Mouse (Mus musculus): ENCODE measurements at regions not wholly inside any gene's neighbourhood (a gene's known extent, or its start where the extent isn't known, plus 50 kb on each side); places are given as distances from the start of the nearest gene placed in this dataset.

DNA sequence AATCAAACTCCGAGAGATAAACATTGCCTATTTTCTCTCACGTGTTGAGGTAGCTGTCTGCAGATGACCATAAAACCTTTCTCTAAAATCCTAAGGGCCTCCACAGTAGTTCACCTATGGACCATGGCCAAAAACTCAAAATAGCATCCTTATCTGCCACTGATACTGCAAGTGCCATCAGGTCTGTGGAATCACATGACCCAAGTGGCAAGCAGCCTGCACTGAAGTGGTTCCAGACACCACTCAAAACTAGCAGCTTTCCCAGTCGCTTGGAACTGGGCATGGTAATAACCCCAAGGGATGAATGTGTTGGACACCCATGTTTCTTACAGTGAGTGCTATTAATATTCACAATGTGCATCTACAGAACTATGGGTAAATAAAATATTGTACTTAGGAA, 182.0 kb downstream of the Tm2d1 start:
- Histone ChIP-seq H3K4me3 (ENCODE audit: extremely low read depth, insufficient read depth, insufficient read length) (no peak overlapping the region), H3K36me3 (ENCODE audit: control insufficient read depth, insufficient read depth, low read length) (no peaks in the 10 kb centered on the region), H3K27ac (ENCODE audit: insufficient read depth, low read length) (no peak overlapping the region), H3K27me3 (ENCODE audit: control insufficient read depth, insufficient read depth, low read length) (no peaks in the 10 kb centered on the region), H3K4me1 (ENCODE audit: control insufficient read depth, insufficient read depth, insufficient read length) (peaks cover 4% of the 10 kb centered on the region; the same call in 1 of the 2 replicates)
- TF ChIP-seq POLR2A (IDR thresholded peaks at IDR 0.05; ENCODE audit: low read depth, low read length) (no peak), CTCF (IDR thresholded peaks at IDR 0.05; ENCODE audit: extremely low read depth, insufficient read depth, insufficient read length, insufficient replicate concordance) (no peak)
- 86% methylated on average over 3 of the region's 3 CpGs for WGBS
- no peak for DNase-seq (ENCODE audit: low read depth in 1 of 2, low spot score in 2 of 2)

DNA sequence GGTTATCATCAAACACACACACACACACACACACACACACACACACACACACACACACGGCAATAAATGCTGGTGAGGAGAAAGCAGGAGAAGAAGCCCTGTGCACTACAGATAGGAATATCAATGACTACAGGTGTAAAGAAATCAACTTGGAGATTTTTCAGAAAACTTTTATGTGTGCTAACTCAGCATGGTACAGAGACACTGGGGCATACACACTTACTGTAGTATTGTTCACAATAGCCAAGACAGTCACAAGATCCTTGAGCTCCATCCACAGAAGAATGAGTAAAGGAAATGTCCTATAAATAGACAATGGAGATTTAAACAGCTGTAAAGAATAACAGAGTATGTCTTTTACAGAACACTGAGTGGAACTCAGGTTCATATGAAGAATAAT, 182.4 kb downstream of the Tm2d1 start:
- WGBS = 67% methylated on average over 1 of the region's 1 CpGs
- DNase-seq (ENCODE audit: low read depth in 1 of 2, low spot score in 2 of 2) = no peak
- peaks cover 4% of the 10 kb centered on the region; the same call in 1 of the 2 replicates for H3K4me1 ChIP-seq (ENCODE audit: control insufficient read depth, insufficient read depth, insufficient read length)
- H3K27ac ChIP-seq (ENCODE audit: insufficient read depth, low read length) = no peak overlapping the region
- H3K4me3 ChIP-seq (ENCODE audit: extremely low read depth, insufficient read depth, insufficient read length) = no peak overlapping the region
- no peaks in the 10 kb centered on the region for H3K36me3 ChIP-seq (ENCODE audit: control insufficient read depth, insufficient read depth, low read length)
- H3K27me3 ChIP-seq (ENCODE audit: control insufficient read depth, insufficient read depth, low read length) = no peaks in the 10 kb centered on the region
- TF ChIP-seq POLR2A (IDR thresholded peaks at IDR 0.05; ENCODE audit: low read depth, low read length) = no peak
- no peak for TF ChIP-seq CTCF (IDR thresholded peaks at IDR 0.05; ENCODE audit: extremely low read depth, insufficient read depth, insufficient read length, insufficient replicate concordance)

DNA sequence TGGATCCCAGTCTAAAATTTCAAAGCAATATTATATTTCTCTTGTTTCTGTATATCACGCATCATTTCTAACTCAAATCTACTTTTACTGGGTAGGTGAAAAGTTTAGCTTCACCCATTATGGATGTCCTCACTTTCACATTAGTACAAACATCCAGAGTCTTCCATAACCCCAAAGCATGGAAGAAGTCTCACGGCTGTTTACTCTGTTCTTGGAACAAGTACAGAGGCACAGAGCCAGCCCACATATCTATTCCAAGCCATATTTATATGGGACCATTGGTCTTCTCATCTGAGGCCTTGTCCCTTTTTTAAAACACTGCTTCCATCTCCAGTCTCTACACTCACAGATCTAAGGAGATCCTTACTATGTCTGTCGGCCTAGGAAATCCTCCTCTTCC, 192.8 kb downstream of the Tm2d1 start:
- no peak for TF ChIP-seq CTCF (IDR thresholded peaks at IDR 0.05; ENCODE audit: extremely low read depth, insufficient read depth, insufficient read length, insufficient replicate concordance)
- TF ChIP-seq POLR2A (IDR thresholded peaks at IDR 0.05; ENCODE audit: low read depth, low read length) = no peak
- Histone ChIP-seq H3K27me3 (ENCODE audit: control insufficient read depth, insufficient read depth, low read length) (no peaks in the 10 kb centered on the region), H3K36me3 (ENCODE audit: control insufficient read depth, insufficient read depth, low read length) (no peaks in the 10 kb centered on the region), H3K27ac (ENCODE audit: insufficient read depth, low read length) (no peak overlapping the region), H3K4me3 (ENCODE audit: extremely low read depth, insufficient read depth, insufficient read length) (no peak overlapping the region), H3K4me1 (ENCODE audit: control insufficient read depth, insufficient read depth, insufficient read length) (no peaks in the 10 kb centered on the region)
- DNase-seq (ENCODE audit: low read depth in 1 of 2, low spot score in 2 of 2) = no peak
- 87% methylated on average over 3 of the region's 3 CpGs for WGBS

DNA sequence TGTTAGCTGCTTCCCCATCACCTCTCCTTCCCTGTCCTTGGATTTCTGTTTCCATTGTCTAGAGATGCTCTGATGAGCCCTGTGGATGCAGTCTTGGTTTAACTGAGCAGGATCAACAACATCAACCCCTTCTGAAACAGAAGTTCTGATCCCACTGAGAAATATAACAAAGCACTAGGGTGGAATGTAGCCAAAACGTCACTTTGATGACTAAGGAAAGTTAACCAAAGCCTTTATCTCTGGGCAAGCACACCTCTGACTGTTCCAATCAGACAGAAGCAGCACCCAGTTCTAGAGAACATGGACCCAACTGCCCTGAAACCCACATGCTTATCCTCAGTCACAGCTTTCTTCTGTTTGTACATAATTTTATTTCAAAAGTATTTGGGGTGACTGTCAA, 193.2 kb downstream of the Tm2d1 start:
- Histone ChIP-seq H3K27ac (ENCODE audit: insufficient read depth, low read length) (no peak overlapping the region), H3K4me3 (ENCODE audit: extremely low read depth, insufficient read depth, insufficient read length) (no peak overlapping the region), H3K27me3 (ENCODE audit: control insufficient read depth, insufficient read depth, low read length) (no peaks in the 10 kb centered on the region), H3K4me1 (ENCODE audit: control insufficient read depth, insufficient read depth, insufficient read length) (no peaks in the 10 kb centered on the region), H3K36me3 (ENCODE audit: control insufficient read depth, insufficient read depth, low read length) (no peaks in the 10 kb centered on the region)
- DNase-seq (ENCODE audit: low read depth in 1 of 2, low spot score in 2 of 2) = no peak
- TF ChIP-seq CTCF (IDR thresholded peaks at IDR 0.05; ENCODE audit: extremely low read depth, insufficient read depth, insufficient read length, insufficient replicate concordance) (no peak), POLR2A (IDR thresholded peaks at IDR 0.05; ENCODE audit: low read depth, low read length) (no peak)
- 53% methylated on average over 1 of the region's 1 CpGs for WGBS

DNA sequence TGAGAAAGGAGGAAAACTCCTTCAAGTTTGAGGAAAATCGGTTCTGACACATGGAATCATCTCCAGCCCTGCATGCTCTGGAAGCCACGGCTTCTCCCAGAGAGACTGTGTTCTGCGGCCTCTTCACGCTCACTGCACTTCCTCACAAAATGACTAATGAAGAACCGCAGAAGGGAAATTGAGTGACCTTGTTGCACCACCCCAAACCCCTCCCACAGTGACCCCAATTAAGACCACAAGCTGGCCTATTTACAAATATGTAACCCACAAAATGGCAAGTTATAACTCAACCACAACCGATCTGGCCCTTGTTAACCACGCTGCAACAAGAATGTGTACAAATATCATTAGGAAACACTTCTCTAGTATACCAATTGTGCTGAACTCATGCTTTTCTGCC, 194.2 kb downstream of the Tm2d1 start:
- no peak for TF ChIP-seq CTCF (IDR thresholded peaks at IDR 0.05; ENCODE audit: extremely low read depth, insufficient read depth, insufficient read length, insufficient replicate concordance)
- TF ChIP-seq POLR2A (IDR thresholded peaks at IDR 0.05; ENCODE audit: low read depth, low read length) = no peak
- H3K27me3 ChIP-seq (ENCODE audit: control insufficient read depth, insufficient read depth, low read length) = no peaks in the 10 kb centered on the region
- WGBS = 33% methylated on average over 7 of the region's 7 CpGs
- H3K36me3 ChIP-seq (ENCODE audit: control insufficient read depth, insufficient read depth, low read length) = no peaks in the 10 kb centered on the region
- DNase-seq (ENCODE audit: low read depth in 1 of 2, low spot score in 2 of 2) = no peak
- no peak overlapping the region for H3K4me3 ChIP-seq (ENCODE audit: extremely low read depth, insufficient read depth, insufficient read length)
- H3K4me1 ChIP-seq (ENCODE audit: control insufficient read depth, insufficient read depth, insufficient read length) = no peaks in the 10 kb centered on the region
- no peak overlapping the region for H3K27ac ChIP-seq (ENCODE audit: insufficient read depth, low read length)

DNA sequence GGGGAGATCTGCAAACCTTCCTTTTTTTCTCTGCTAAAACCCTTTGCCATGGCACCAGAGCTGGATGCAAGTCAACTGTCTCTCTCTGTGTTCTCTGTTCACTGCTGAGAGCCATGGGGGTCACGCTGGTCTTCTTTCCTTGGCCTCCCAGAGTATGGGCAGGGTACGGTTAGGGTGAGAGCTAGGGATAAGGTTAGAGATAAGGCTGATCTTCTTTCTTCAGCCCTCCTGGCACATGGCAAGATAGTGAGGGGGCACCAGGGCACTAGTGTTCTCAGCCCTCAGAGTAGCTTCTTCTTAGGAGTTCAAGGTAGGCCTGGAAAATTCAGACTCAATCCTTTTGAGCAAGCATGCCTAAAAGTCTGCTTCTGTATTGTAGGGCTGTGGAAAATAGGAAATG, 196.1 kb downstream of the Tm2d1 start:
- no peaks in the 10 kb centered on the region for H3K4me1 ChIP-seq (ENCODE audit: control insufficient read depth, insufficient read depth, insufficient read length)
- H3K27ac ChIP-seq (ENCODE audit: insufficient read depth, low read length) = no peak overlapping the region
- no peaks in the 10 kb centered on the region for H3K27me3 ChIP-seq (ENCODE audit: control insufficient read depth, insufficient read depth, low read length)
- TF ChIP-seq POLR2A (IDR thresholded peaks at IDR 0.05; ENCODE audit: low read depth, low read length) (no peak), CTCF (IDR thresholded peaks at IDR 0.05; ENCODE audit: extremely low read depth, insufficient read depth, insufficient read length, insufficient replicate concordance) (no peak)
- no peak overlapping the region for H3K4me3 ChIP-seq (ENCODE audit: extremely low read depth, insufficient read depth, insufficient read length)
- H3K36me3 ChIP-seq (ENCODE audit: control insufficient read depth, insufficient read depth, low read length) = no peaks in the 10 kb centered on the region
- DNase-seq (ENCODE audit: low read depth in 1 of 2, low spot score in 2 of 2) = no peak
- 90% methylated on average over 2 of the region's 2 CpGs for WGBS

DNA sequence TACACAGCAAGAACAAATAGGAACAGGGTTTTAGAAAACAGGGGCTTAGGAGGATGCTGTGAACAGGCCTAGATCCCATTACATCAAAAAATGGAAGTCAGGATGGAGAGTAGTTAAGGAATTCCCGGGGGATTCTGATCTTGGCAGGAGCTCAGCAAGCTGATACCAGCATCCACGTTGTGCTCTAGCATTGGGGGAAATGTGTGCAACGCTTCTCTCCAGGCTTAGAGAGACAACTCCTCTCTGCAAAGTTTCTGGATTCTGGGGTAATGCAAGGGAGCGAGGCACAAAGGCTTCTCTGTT, 201.1 kb downstream of the Tm2d1 start:
- Histone ChIP-seq H3K27me3 (ENCODE audit: control insufficient read depth, insufficient read depth, low read length) (no peaks in the 10 kb centered on the region), H3K36me3 (ENCODE audit: control insufficient read depth, insufficient read depth, low read length) (no peaks in the 10 kb centered on the region), H3K4me3 (ENCODE audit: extremely low read depth, insufficient read depth, insufficient read length) (no peak overlapping the region), H3K27ac (ENCODE audit: insufficient read depth, low read length) (no peak overlapping the region), H3K4me1 (ENCODE audit: control insufficient read depth, insufficient read depth, insufficient read length) (no peaks in the 10 kb centered on the region)
- WGBS = 77% methylated on average over 4 of the region's 4 CpGs
- no peak for DNase-seq (ENCODE audit: low read depth in 1 of 2, low spot score in 2 of 2)
- no peak for TF ChIP-seq CTCF (IDR thresholded peaks at IDR 0.05; ENCODE audit: extremely low read depth, insufficient read depth, insufficient read length, insufficient replicate concordance)
- no peak for TF ChIP-seq POLR2A (IDR thresholded peaks at IDR 0.05; ENCODE audit: low read depth, low read length)
